Mouse (Mus musculus): ENCODE measurements at regions not wholly inside any gene's neighbourhood (a gene's known extent, or its start where the extent isn't known, plus 50 kb on each side); places are given as distances from the start of the nearest gene placed in this dataset.
"Not testable (repeated sequence)": the region's sequence is repeated elsewhere in the genome, so short reads cannot be mapped to it uniquely, and the experiment has no call there.

DNA sequence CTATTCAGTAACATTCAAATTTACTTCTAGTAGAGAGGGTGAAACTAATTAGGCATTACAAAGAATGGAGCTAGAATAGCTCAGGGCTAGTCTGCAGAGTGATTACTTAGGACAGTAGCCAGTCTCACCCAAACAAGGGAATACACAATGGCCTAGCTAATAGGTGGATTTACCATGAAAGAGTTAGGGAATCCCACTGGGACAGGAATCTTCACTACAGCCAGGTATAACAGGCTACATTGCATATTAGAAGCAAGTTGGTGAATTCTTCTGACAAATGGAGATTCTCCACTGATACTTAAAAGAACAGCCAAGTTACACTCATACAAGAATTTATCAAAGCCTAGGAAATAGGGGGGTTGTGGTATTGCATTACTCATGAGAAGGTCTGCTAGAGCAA lies 670.2 kb upstream of the Chrm3 start:
- not testable (repeated sequence) for DNase-seq (ENCODE audit: low spot score in 2 of 2)

DNA sequence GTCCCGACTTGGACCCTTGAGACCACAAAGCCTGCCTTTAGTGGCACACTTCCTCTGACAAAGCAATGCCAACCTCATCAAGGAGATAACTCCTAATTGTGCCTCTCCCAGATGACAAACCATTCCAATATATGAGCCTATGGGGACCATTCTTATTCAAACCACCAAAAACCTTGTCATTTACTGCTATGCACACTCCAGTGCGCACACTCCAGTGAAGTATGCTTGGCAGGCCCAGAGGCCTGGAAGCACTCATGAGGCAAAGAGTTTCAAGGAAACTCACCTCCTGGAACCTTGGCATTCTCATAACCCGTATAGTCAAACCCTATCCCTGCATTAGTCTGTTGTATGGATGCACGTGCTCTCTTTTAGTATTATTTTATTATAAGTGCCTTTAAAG lies 669.7 kb upstream of the Chrm3 start:
- no peak for DNase-seq (ENCODE audit: low spot score in 2 of 2)

DNA sequence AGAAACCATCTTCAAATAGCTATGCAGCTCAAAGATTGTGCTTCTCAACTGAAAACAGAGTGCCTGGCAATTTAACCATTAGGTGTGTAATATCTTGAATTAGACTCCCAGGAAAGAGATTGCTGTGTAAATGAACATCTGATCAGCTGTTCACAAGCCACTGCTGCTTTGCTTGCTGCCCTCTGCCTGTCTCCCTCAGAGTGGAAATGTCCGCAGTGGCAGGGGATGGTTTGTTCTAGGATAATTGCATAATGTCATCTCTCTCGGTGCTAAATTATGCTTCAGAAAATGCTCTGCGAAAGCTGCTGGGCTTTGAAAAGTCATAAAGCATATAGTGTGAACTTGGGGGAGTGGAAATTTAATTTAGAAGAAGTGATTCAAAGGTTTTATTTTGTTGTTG lies 665.3 kb upstream of the Chrm3 start:
- DNase-seq (ENCODE audit: low spot score in 2 of 2) = no peak

DNA sequence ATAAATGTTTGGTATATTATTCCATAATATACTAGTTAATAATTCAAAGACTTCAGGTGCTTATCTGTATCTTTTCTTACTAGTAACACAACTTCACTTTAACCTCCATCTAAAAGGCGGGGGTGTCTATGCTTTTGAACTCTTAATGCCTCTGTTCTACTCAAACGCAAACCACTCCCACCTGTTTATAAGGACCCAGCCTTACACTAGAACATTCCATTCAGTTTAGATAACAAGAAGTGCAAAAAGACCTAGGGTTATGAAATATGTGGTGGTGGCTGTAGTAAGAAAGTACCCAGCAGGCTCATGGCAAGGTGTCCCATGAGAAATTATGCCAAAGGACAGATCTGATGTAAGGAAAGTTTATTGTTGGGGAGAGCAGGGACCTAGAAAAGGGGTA lies 663.8 kb upstream of the Chrm3 start:
- DNase-seq (ENCODE audit: low spot score in 2 of 2) = no peak

DNA sequence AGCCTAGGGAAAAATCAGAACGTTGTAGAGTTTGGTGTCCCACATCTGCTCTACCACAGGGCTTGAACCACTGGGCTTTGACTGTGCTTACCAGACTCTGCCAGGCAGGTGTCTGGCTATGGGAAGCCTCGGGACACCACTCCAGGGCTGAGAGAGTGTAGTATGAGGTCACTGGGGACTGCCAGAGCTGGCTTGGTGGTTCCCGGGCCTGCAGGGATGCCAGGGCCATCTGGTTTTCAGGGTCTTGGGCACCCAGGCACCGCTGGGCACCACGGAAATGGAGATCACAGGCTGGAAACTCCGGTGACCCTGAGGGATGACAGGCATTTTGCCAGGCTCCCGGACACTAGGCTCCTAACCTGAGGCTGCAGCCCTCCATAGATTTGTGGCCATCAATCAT lies 656.9 kb upstream of the Chrm3 start:
- no peak for DNase-seq (ENCODE audit: low spot score in 2 of 2)

DNA sequence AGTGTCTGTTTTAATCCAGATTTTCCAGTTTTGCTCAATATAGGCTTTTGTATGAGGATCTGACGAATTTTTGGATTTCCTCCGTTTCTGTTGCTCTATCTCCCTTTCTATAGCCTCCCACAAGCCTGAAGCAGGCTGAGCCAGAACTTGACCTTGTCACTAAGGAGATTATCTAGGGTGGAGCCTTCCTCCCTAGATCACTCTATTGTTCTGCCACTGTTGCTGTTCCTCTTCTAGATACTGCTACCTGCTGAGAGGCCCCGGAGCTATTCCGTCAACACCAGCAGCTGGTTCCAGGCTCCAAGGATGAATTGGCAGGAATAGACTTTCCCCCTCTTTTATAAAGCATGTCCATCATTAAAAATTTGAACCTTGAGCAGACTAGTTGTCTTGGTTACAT lies 644.7 kb upstream of the Chrm3 start:
- no peak for DNase-seq (ENCODE audit: low spot score in 2 of 2)

DNA sequence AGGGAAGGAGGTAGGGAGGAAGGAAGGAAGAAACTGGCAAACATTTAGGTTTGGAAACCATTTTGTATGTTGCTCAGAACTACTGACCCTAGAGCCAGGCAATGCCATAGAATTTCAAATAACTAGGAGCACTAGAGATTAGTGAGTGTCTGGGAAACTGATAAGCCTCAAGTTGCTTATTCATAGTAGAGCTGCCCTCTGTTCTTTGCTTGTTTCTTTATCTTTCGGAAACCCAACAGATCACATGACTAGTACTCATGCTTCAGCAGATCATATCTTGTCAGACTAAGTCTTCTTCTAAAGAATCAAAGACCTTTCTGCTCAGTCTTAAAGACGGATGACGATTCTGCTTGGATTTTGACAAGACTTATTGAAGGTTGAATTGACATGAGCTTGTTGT lies 630.5 kb upstream of the Chrm3 start:
- DNase-seq (ENCODE audit: low spot score in 2 of 2) = no peak

DNA sequence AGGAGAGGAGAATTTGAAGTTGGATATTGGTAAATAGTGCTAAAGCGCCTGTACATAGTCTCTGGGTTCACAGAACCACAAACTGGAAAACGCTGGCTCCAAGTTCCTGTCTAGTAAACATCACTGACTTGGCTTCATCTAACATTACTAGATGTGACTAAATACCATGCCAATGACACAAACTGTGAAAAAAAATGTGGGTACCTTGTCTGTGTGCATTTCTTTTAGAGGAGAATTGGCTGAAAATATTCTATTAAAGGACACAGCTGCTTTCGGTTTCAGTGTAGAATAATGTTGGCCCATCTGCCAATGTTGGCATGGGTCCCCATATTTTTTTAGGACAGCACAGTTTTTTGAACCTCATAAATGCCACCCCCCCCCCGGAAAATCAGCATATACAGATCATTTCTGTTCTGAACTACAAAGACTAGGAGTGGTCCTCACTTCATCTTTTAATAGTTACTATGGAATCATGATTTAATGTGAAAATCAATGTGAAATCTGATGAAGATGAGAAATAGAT lies 629.9 kb upstream of the Chrm3 start:
- peak; percentile 9 to 31 for DNase-seq (ENCODE audit: low spot score in 2 of 2)

DNA sequence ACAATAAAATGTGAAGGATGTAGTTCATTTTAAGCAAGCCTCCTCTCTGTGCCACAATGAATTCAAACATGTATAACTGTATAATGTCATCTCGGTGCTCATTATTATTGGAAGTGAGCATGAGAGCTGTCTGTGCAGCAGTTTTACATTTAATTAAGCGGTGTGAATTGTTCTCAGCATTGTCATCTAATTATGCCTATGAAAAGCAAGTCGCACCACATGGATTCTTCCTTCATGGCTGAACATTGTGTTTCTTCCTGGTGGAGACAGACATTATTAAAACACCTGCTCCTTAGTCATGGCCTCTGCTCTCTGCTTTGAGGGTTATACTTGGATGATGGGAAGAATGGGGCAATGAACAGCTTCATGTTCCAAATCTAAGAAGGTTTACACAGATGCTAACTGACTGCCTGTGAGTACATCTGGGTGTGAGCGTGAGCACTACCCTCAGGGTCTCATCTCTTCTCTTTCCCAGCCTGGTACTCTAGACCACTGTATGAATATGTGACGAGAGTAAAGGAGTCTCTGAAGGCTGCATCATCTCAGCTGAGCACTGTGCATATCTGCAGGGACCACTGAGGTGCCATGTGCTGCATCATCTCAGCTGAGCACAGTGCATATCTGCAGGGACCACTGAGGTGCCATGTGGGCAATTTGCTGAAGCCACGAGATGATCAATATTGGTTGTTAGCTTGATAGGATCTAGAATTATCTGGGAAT lies 628.6 kb upstream of the Chrm3 start:
- DNase-seq (ENCODE audit: low spot score in 2 of 2) = no peak

DNA sequence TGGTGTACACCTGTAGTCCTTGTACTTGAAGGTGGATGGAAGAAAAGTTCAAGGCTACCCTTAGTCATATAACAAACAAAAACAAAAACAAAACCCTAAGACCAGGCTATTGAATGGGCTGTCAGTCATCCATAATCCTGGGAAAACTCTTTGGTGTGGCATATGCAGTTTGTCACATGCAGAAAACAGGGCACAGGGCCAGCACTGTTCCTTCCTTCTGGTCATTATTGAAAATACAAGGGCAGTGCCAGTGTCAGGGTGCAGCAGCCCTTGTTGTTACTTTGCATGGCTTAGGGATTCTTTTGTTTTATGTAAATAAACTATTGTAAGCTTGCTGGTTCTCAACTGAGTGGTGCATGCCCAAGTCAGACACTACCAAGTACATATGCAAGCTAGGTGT lies 623.1 kb upstream of the Chrm3 start:
- no peak for DNase-seq (ENCODE audit: low spot score in 2 of 2)

DNA sequence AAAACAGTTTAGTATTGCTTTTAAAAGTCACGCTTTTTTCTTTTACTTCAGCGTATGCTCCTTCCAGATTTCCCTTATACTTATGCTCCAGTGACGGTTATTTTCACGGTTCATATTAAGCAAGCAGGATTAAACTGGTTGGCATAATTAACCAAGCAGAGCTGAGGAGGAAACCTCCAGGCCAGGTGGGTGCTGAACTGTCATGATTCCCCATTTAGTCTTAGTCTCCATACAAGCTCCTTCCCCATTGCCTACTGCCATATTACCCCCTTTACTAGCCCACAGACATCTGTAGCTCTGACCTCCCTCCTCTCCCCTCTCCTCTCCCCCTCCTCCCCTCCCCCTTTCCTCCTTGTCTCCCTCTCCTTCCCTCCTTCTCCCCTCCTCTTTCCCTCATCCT lies 621.9 kb upstream of the Chrm3 start:
- DNase-seq (ENCODE audit: low spot score in 2 of 2) = no peak

DNA sequence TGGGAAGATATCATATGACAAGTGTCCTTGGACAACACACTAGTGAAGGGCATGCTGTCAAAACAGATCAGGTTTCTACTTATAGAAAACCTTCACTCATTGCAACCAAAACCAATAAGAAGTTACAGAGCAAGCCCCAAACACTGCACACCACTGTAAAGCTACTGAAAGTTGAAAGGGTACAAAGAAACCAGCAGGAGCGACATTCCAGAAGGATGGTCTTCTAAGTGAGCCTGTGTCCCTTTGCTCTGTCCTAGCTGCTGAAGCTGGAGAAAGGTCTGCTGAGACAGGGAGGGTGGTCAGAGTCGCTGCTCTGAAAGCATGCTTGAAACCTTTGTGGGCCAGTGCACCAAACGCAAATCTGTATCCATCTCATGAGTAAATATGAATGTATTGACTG lies 611.3 kb upstream of the Chrm3 start:
- no peak for DNase-seq (ENCODE audit: low spot score in 2 of 2)

DNA sequence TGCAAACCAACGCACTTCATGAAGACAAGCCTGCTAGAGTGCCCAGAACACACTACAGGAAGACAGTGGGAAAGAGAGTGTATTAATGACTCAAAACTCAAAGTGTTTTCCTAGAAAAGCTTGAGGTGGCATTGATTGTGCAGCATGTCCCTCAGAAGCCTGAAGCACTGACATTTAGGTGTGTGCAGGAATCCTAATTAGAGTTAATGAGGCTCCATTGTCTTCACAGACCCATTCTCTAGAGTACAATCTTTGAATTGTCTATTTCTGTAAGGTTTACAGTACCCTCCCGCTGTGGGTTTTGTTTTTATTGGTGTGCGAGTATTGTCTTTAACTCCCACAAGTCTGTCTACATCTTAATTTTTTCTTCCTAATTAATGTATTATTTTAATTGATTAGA lies 610.1 kb upstream of the Chrm3 start:
- DNase-seq (ENCODE audit: low spot score in 2 of 2) = no peak

DNA sequence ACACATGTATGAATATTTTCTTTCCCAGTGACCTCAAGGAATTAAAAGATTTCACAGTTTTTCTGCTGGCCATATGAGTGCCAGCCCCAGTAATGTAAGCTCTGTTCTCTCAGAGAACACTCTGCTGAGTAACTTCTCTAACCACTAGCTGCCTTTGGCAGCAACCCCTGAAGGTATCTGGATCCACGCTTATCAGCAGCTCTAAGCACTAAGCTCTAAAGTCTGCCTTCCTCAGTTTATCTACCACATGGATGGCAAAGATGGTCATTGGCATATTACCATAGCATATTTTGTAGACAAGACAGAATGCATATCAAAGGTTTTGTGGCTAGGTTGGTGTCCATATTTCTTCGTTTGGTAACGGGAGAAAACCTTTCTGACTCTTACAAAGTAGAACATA lies 592.3 kb upstream of the Chrm3 start:
- no peak for DNase-seq (ENCODE audit: low spot score in 2 of 2)

DNA sequence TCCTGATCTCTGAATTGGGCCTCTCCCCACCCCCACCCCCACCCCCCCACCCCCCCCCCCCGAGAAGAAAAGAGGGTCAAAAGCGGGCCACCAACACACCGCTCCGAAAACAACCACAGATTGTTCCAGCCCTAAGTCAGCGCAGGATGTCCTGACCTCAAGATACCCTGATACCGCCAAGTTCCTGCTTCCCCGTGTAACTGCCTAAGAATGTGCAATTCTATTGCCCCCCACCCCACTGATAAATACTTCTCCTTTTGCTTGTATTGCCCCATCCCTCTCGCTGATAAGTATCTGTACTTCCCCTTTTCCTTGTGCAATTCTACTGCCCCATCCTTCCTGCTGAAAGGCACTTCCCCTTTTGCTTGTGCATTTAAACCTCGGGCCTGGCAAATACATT lies 590.0 kb upstream of the Chrm3 start:
- not testable (repeated sequence) for DNase-seq (ENCODE audit: low spot score in 2 of 2)

DNA sequence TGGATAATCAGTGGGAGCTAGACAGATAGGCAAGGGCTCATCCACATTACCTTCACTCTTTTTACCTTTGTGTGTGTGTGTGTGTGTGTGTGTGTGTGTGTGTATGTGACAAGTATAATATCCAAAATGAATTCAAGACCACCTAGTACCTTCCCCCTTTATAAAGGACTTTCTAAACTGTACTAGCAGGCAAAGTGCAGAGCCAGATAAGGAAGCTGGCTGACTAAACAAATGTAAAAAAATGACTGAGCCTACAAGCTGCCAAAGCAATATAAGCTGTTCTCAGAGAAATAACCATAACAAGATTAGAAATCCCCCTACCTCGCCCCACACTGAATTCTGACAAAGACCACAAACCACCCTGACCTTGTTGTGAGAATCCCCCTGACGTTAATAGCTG lies 586.8 kb upstream of the Chrm3 start:
- DNase-seq (ENCODE audit: low spot score in 2 of 2) = no peak

DNA sequence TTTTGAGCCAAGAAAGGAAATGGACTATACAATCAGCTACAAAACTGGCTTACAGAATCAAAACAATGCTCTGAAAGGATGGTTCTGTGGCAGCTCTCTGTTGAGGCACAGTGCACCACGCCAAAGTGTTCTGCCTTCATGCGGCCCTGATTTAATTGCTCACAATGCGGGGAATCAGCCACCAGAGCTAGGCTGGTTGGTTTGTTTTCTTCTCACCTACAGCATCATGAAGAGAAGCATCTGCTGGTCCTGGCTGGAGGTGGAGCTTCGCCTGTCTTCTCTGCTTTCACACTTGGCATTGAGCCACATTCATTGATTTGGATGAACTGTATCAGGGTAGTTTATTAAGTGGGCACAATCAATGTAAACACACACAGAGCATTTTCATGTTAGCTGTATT lies 583.2 kb upstream of the Chrm3 start:
- DNase-seq (ENCODE audit: low spot score in 2 of 2) = peak in 1 of 2 experiments; percentile 3

DNA sequence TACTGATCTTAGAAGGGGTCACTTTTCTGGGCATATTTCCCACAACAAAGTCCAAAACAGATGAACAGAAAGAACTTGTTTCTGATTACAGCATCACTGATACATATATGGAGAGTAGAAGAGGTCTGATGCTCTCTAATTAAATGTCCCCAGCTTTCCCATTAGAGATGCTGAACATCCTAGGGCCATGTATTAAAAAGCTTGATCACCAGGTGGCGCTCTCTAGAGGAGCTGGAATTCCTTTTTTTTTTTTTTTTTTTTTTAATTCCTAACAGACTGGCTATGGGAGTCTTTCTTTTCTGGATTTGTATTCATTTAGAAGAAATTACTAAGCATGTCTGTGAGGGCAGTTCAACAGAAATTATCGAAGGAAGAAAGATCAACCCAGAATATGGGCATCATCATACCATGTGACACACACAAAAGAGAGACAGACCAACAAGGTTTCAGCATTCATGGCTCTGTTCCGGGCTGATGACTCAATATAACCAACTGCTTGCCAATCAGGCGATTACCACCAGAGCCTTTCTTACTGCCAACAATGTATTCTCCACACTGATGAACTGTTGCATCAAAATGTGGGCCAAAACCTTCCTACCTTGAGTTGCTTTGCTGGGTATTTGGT lies 581.5 kb upstream of the Chrm3 start:
- DNase-seq (ENCODE audit: low spot score in 2 of 2) = peak in 1 of 2 experiments; percentile 7

DNA sequence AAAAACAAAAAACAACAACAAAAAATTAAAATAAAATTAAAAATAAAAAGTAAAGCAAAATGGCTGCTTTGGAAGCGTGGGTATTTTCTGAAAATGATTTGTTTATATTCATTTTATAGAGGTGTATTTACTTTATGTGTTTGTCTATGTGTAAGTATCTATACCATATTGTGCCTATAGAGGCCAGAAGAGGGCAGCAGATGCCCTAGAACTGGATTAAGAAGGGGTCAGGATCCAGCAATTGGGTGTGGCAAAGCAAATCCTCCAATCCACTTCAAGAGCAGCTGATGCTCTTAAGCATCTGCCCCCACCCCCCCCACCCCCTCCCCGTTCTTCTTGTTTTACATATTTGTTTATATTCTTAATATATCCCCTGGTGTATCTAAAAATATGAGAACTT lies 577.6 kb upstream of the Chrm3 start:
- no peak for DNase-seq (ENCODE audit: low spot score in 2 of 2)

DNA sequence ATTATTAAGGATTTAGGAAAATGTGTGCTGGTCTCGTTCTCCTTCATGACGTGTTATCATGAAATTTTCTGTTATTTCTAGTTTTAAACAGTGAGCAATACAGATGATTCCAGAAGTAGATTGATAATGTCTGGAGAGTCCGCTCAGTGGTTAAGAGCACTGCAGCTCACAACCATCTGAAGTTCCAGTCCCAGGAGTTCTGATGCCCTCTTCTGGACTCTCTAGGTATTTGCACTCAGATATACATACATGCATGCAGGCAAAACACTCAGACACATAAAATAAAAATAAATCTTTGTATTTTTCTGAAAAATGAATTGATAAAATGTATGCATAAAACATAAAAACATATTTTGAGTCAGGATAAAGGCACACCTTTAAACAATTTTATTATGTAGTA lies 570.1 kb upstream of the Chrm3 start:
- no peak for DNase-seq (ENCODE audit: low spot score in 2 of 2)

DNA sequence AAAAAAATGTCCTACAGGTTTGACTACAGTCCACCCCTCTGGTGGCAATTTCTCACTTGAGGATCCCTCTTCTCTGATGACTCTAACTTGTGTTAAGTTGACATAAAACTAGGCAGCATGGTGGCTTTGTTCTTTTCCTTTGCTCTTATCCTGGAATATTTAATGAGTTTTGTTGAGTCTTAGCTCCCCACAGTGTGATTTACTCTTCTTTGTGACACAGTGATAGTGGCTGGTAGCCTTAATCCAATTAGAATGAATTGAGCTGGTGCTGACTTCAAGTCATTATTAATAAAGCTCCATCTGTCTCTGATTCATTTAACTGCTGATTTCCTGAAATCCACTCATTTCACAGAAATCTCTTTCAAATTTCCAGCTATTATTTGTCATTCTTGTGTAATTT lies 553.7 kb upstream of the Chrm3 start:
- DNase-seq (ENCODE audit: low spot score in 2 of 2) = no peak

DNA sequence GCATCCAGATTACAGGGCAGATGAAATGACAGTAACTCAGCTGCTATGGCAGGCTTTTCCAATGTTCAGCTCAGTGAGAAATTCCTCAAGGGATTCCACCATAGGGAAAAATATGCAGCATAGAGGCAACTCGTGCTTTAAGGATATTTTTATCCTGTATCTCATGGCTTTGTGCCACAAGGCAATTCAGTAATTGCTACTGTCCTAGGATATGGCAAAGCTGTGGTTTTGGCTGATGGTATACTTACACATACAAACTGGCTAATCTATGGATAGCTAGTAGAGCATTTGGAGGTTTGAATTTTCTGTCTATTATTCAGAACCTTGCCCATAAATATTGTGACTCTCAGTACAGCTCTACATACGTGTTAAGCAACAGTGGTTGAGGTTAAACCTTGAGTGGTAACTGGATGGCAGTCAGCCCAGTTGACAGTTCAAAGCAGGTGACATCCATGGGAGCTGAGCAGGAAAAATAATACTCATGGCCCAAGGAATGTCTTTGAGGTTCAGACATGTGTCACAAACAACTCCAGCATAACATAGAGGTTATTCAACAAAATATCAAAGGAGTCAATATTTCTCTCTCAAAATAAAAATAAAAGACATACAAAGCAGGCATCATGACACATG lies 548.6 kb upstream of the Chrm3 start:
- no peak for DNase-seq (ENCODE audit: low spot score in 2 of 2)

DNA sequence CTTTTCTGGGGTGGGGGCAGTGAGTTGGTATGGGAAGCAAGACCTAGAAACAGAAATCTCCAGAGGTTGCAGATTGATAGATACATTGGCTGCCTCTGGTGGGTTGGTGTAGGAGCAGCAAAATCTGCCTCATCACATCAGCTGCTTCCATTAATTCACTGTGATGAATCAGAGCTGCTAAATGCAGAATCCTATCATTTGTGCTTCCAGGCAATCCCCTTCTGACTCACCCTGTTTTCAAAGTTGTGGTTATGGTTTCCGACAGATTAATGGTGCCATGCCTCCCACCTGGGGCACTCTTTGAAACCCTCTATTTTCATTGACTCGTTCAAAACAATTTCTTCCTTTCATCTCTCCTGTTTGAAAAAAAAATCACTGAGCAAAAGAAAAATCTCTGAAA lies 507.2 kb upstream of the Chrm3 start:
- peak in 1 of 2 experiments; percentile 10 for DNase-seq (ENCODE audit: low spot score in 2 of 2)

Data from layer of hippocampus, adult 8-10 months (tissue).